Mouse (Mus musculus) thymus, adult 2 months (tissue): ENCODE measurements around the gene B3gnt3.

Experiments
- CTCF ChIP-seq: fragments of 200-500 bp; IDR thresholded peaks from 2 replicates; pipeline ENCODE4 v1.5.1; 2012; ENCODE audit warnings: mild to moderate bottlenecking, control low read depth, low read length, moderate library complexity, borderline replicate concordance; ENCODE audit not compliant: control insufficient read depth, poor library complexity, insufficient read depth; ENCODE audit errors: extremely low read depth
- POLR2A ChIP-seq: fragments of 200-500 bp; IDR thresholded peaks from 2 replicates; pipeline ENCODE4 v1.6.1; 2012; ENCODE audit warnings: mild to moderate bottlenecking, low read length, control low read depth, moderate library complexity; ENCODE audit not compliant: control insufficient read depth, poor library complexity, insufficient read depth; ENCODE audit errors: extremely low read depth

DNA sequence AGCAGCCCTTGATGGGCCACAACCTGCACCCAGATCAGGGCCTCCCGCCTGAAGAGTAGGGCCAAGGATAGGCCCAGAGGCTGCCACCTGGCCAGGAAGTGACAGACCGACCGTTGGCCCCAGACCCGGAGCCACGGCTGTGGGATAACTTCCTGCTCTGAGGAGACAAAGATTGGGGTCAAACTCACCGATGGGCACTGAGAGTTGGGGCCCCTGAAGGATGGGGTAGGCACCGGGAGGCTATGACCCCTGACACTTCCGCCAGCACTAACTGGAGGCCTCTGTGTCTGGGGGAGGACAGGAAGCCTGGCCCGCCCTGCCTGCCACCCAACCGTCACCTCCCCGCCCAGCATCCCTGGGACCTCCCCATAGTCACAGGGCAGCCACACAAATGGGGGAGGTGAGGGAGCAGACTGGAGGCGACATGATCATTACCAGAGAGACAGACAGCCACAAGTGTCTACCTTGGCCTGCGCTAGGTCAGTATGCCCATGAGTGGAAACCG is 21.5 kb upstream of the B3gnt3 start:
- TF ChIP-seq CTCF (no peak), POLR2A (peak; percentile 69; the same call in 1 of the 2 replicates)
